Mouse (Mus musculus) lung, postnatal 14 days (tissue): ENCODE measurements around the gene Gm17019.
"Not testable (repeated sequence)": the region's sequence is repeated elsewhere in the genome, so short reads cannot be mapped to it uniquely, and the experiment has no call there.

ENCODE experiments used
- DNase-seq: peaks from one replicate; pipeline ENCODE4 v3.0.0; 2021

The Gm17019 gene

DNA sequence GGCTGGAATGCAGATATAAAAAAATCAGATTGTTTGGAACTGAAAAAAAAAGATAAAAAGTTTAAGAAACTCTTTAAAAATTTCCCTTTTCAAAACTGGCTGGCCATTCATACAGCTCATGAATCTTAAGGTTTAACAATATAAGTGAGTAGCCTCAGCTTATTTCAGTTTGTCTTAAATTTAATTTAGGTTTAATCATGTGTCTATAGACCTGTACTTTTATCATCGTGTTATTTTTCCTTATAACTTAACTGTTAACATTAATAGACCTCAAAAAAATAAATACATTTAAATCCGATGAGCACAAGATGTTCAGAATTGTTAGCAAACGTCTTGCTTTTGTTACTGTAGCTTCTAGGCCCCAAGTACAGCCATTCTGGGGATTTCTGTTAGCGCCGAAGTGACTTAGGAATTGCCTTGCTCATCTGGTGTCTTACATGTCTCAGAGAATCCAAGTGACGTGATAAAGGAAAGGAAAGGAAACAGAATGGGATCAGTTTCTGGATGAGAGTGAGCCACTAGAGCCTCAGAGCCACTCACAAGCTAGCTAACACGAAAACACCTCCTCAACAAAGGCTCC is 36.0 kb downstream of the Gm17019 start:
- not testable (repeated sequence) for DNase-seq

DNA sequence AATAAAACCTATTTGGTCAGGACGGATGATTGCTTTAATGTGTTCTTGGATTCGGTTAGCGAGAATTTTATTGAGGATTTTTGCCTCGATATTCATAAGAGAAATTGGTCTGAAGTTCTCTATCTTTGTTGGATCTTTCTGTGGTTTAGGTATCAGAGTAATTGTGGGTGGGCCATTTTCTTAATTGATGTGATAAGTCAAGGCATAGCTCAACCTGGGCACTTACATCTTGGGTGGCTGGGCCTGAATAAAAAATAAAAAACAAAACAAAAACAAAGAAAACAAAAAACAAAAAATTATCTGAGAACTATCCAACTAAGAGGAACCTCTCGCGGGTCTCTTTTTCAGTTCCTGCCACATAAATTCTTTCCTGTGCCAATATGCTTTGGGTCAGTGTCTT is 38.7 kb downstream of the Gm17019 start:
- DNase-seq, result not testable (repeated sequence)

DNA sequence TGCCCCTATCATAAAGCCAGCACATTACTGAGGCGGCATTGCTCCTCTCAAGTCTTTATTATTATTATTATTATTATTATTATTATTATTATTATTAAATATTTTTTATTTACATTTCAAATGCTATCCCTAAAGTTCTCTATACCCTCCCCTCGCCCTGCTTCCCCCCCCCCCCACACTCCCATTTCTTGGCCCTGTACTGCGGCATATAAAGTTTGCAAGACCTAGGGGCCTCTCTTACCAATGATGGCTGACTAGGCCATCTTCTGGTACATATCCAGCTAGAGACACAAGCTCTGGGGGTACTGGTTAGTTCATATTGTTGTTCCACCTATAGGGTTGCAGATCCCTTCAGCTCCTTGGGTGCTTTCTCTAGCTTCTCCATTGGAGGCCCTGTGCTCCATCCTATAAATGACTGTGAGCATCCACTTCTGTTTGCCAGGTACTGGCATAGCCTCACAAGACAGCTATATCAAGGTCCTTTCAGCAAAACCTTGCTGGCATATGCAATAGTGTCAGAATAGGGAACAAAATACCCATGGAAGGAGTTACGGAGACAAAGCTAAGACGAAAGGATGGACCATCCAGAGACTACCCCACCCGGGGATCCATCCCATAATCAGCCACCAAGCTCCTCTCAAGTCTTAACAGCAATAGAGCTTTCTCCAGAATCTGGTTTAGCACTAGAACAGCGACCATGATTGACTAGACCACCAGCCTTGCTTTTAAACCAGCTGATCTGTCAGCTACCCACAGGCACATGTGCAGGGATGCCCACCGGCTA is 42.2 kb downstream of the Gm17019 start:
- DNase-seq, result not testable (repeated sequence)

DNA sequence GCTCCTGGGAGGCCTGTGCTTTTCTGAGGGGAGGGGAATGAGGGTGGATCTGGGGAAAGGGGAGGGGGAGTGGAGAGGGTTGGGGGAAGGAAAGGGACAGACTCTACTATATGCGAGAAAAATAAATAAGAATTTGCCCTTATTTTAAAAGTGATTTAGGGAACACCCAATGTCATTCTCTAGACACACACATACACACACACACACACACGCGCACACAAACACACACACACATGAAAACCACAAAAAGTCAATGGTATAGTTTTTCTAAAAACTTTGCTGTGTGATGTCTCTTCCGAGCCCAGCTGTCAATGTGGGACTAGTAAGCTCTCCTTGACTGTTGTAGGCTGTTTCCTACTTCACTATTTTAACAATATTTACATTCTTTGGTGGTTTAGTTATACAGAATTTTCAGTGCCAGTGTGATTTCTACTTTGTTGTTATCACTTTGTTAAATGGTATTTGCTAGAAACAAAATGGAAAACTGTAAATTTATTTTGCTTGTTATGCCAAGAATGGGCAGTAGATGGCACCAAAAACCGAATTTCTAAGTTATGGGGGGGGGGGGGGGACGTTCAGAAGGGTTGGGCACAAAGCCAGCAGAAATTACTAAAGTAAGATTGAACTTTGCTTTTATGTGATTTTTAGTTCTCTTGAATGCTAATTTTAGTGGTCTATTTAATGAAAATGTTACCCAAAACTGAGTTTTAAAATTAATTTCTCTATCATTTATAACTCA is 46.0 kb downstream of the Gm17019 start:
- not testable (repeated sequence) for DNase-seq
